Mouse (Mus musculus) hindbrain, embryonic 15.5 days (tissue): ENCODE data around the gene Insm2. TPM values are rescaled to one million over a fixed set of nuclear protein-coding genes. Genes with fewer than 3 reads are reported as not detected.
"Not testable (repeated sequence)": the region's sequence is repeated elsewhere in the genome, so short reads cannot be mapped to it uniquely, and the experiment has no call there.

Experiments used
- ATAC-seq: fragments of 200-750 bp; cut with Nextera tagmentation; 2 replicates; pipeline ENCODE4 v1.8.0; 2017; ENCODE audit warnings: low read depth, moderate number of reproducible peaks, moderate TSS enrichment; ENCODE audit not compliant: low FRiP score
- H3K27ac ChIP-seq: fragments of 300-500 bp; sonication (generic); replicated peaks from 2 replicates; pipeline ENCODE4 v1.5.1; 2015; ENCODE audit warnings: mild to moderate bottlenecking, inconsistent platforms
- H3K27me3 ChIP-seq: fragments of 300-500 bp; sonication (generic); 2 replicates; pipeline ENCODE4 v1.6.1; 2015; ENCODE audit warnings: control low read depth, inconsistent platforms
- H3K36me3 ChIP-seq: fragments of 300-500 bp; sonication (generic); 2 replicates; pipeline ENCODE4 v1.6.1; 2015; ENCODE audit warnings: control low read depth, inconsistent platforms
- H3K4me1 ChIP-seq: fragments of 300-500 bp; sonication (generic); replicated peaks from 2 replicates; pipeline ENCODE4 v1.6.1; 2015; ENCODE audit warnings: control low read depth, inconsistent platforms
- H3K4me2 ChIP-seq: fragments of 300-500 bp; sonication (generic); 2 replicates; pipeline ENCODE4 v1.6.1; 2015; ENCODE audit warnings: moderate library complexity, mild to moderate bottlenecking, inconsistent platforms
- H3K4me3 ChIP-seq: fragments of 300-500 bp; sonication (generic); 2 replicates; pipeline ENCODE4 v1.5.1; 2015; ENCODE audit warnings: mild to moderate bottlenecking, inconsistent platforms
- H3K9ac ChIP-seq: fragments of 300-500 bp; sonication (generic); 2 replicates; pipeline ENCODE4 v1.6.1; 2015; ENCODE audit warnings: inconsistent platforms
- H3K9me3 ChIP-seq: fragments of 300-500 bp; sonication (generic); 2 replicates; pipeline ENCODE4 v1.6.1; 2016; ENCODE audit warnings: control low read depth, inconsistent platforms
- WGBS: fragments of 180-500 bp; shearing (Covaris S2); methylation state at CpG from one replicate; pipeline ENCODE4 v1.1.7; 2015; 5-methylcytosine and 5-hydroxymethylcytosine counted together
- polyA plus RNA-seq: library from polyadenylated mRNA; unstranded; fragments of >200 nt; fragmentation: Nextera tagmentation; extraction: Ambion mirVana; gene quantifications from 2 replicates; pipeline ENCODE4 v1.2.1, GENCODE M21; 2015

Insm2 gene
- polyA plus RNA-seq = 1.8 and 2.5 TPM in 2 replicates

DNA sequence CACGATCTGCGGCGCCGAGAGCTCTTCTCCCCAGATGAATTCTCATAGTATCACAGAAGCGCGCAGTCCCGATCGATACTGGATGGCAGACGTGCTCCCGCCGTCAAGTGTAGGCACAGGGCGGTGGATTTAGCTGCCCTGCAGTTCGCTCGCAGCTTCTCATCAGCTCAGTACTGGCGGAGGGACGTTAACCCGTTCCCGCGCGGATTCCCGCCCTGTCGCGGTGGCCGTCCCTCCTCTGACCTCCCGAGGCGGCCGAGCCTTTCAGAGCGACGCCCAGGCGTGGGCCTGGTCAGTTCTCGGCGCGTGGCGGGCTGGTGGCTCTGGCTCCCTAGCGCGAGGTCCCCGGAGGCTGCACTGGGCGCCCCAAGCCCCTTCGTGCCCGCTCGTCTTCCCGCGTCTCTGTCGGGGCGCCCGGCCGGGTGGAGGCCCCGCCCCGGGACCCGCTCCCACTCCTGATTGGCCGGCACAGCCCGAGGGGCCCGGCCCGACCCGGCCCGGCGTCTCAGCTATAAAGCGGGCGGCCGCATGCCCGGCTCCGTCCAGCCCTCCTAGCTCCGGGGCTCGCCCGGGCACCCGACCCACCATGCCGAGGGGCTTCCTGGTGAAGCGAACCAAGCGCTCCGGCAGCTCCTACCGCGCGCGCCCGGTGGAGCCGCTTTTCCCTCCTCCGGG lies at the start of gene Insm2:
Gene Insm2, plus strand, starts transcription at position 541 of the 675 bp plus-strand sequence.
- peaks cover 63% of the 10 kb centered on the region for H3K27me3 ChIP-seq
- no peaks in the 10 kb centered on the region for H3K9me3 ChIP-seq
- peak; percentile 70 for ATAC-seq
- peak within 1 kb of the TSS; percentile 96 for H3K4me2 ChIP-seq
- no peak within 1 kb of the TSS for H3K27ac ChIP-seq
- peaks cover 3% of the 10 kb centered on the region; the same call in 1 of the 2 replicates for H3K36me3 ChIP-seq
- H3K4me1 ChIP-seq = peaks cover 24% of the 10 kb centered on the region
- H3K4me3 ChIP-seq = peak within 1 kb of the TSS; percentile 53
- under 1% methylated on average over 63 of the region's 77 CpGs for WGBS
- peak within 1 kb of the TSS; percentile 20 for H3K9ac ChIP-seq

DNA sequence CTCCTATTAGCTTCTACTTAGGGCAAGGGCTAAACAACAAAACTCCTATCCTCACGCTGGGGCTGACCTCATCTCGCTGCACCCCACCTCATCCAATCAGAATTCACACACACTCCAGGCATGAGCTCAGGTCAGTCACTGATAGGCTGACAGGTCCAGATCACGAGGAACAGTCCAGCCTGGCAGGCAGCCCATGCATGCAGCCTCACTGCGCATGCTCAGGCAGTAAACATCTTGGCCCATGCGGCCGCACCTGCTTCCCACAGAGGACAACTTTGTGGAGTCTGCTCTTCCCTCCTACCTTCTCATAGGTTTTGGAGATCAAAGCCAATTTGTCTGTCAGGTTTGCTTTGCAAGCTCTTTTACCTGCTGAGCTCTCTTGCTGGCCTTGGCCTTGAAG lies 44.3 kb upstream of the Insm2 start:
- H3K4me2 ChIP-seq, H3K9ac ChIP-seq, H3K36me3 ChIP-seq, H3K9me3 ChIP-seq, H3K27me3 ChIP-seq, ATAC-seq, H3K4me3 ChIP-seq, H3K4me1 ChIP-seq, H3K27ac ChIP-seq: not testable (repeated sequence)
- WGBS = 78% methylated on average over 6 of the region's 6 CpGs

DNA sequence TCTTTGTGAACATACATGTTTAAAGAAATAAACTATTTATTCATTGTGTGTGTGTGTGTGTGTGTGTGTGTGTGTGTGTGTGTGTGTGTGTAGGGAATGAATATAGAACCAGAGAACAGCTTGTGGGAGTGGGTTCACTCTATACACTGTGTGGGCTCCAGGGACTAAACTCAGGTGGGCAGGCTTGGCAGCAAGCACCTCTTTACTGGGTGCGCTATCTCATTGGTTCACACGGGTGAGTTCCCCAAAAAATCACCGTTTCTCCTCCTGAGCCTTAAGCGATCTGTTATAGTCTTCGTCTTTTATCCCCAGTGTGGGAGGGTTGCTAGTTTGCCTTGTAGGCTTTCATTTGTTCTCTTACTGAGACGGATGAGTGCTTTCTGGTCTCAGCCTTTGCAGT lies 41.4 kb upstream of the Insm2 start:
- H3K27ac ChIP-seq = no peak overlapping the region
- no peak overlapping the region for H3K9ac ChIP-seq
- no peaks in the 10 kb centered on the region for H3K4me1 ChIP-seq
- WGBS = 74% methylated on average over 6 of the region's 6 CpGs
- no peak for ATAC-seq
- H3K9me3 ChIP-seq = no peaks in the 10 kb centered on the region
- H3K27me3 ChIP-seq = peaks cover 4% of the 10 kb centered on the region; the same call in 1 of the 2 replicates
- H3K4me3 ChIP-seq = no peak overlapping the region
- H3K36me3 ChIP-seq = no peaks in the 10 kb centered on the region
- no peak overlapping the region for H3K4me2 ChIP-seq

DNA sequence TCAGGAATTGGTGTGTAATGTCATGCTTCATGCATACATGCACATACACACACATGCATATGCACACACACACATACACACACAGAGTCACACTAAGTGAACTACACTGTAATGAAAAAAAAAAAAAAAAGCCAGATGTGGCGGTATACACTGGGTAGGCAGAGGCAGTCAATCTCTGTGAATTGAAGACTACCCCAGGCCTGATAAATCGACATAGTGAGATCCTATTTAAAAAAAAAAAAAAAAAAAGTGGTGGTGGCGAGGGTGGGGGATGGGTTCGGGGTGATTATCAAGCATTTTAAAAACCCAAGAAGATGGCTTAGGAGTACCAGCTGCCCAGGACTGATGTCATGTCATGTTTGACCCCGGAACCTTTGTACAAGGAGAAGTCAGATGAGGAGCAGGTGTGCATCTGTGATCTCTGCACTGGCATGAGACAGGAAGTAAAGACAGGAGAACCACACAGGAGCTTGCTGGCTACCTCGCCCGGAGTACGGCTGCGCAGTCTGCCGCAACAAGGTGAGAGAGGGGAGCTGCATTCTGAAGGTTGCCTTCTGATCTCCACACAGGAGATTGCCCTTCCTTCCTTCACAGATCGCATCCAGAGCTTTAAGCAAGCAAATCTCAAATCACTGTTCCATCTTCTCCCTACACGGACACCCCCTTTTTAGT lies 39.9 kb upstream of the Insm2 start:
- H3K27ac ChIP-seq = no peak overlapping the region
- ATAC-seq = no peak
- H3K4me2 ChIP-seq = no peak overlapping the region
- no peak overlapping the region for H3K4me3 ChIP-seq
- H3K27me3 ChIP-seq = peaks cover 4% of the 10 kb centered on the region; the same call in 1 of the 2 replicates
- no peak overlapping the region for H3K9ac ChIP-seq
- no peaks in the 10 kb centered on the region for H3K36me3 ChIP-seq
- H3K4me1 ChIP-seq = no peaks in the 10 kb centered on the region
- WGBS = 87% methylated on average over 12 of the region's 12 CpGs
- no peaks in the 10 kb centered on the region for H3K9me3 ChIP-seq

DNA sequence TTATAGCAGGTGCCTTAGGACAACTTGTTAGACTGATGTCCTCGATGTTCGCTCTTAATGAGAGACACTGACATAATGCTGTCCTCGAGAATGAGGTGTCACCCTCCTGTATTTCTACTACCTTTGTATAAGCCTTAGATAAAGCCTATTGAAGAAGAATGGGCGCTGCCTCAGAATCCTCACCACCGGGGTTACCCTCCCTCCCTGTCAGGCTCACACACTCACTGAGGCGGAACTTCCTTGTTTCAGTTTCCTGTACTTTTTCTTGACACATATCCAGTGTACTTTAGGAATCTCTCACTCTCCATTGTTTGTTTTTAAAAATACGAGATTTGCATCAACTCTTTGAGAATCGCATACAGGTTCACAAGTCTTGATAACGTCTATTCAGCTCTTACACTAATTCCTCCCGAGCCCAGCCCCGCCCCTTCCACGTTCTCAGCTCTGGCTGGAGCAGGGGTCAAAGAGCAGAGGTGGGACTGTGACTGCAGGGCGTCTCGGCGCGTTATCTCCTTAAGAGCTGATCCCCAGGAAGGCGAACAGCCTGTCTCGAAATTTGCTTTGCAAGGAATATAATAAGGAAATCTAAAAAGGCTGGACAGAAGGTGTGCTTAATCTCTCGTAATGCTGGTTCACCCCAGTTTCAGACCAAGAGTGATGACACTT lies 39.1 kb upstream of the Insm2 start:
- no peak overlapping the region for H3K9ac ChIP-seq
- no peak for ATAC-seq
- H3K9me3 ChIP-seq = no peaks in the 10 kb centered on the region
- no peaks in the 10 kb centered on the region for H3K4me1 ChIP-seq
- H3K27ac ChIP-seq = no peak overlapping the region
- peak overlapping the region; percentile 55 for H3K4me2 ChIP-seq
- H3K4me3 ChIP-seq = peak overlapping the region; percentile 28
- peaks cover 4% of the 10 kb centered on the region; the same call in 1 of the 2 replicates for H3K27me3 ChIP-seq
- 11% methylated on average over 19 of the region's 19 CpGs for WGBS
- no peaks in the 10 kb centered on the region for H3K36me3 ChIP-seq

DNA sequence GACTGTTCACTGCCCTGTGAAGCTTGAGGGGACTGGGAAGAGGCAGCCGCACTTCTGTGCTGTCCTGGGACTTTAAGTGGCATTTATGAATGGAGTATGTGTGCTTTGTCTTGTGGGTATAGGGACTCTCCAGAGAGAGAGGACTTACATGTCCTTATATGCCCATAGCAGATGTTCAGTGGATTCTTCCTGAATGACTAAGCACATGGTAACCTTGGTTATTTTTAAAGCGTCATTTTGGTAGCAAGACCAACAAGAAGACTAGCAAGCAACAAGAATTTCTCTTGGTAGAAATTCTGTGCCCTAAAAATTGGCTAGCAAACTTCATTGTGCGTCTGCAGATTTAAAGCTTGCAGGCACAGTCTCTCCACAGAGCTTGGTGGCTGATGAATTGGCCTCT lies 35.5 kb upstream of the Insm2 start:
- Histone ChIP-seq H3K27ac (no peak overlapping the region), H3K36me3 (no peaks in the 10 kb centered on the region), H3K4me1 (no peaks in the 10 kb centered on the region), H3K9ac (no peak overlapping the region), H3K4me2 (no peak overlapping the region), H3K9me3 (no peaks in the 10 kb centered on the region), H3K27me3 (peaks cover 4% of the 10 kb centered on the region; the same call in 1 of the 2 replicates), H3K4me3 (no peak overlapping the region)
- 91% methylated on average over 3 of the region's 3 CpGs for WGBS
- no peak for ATAC-seq

DNA sequence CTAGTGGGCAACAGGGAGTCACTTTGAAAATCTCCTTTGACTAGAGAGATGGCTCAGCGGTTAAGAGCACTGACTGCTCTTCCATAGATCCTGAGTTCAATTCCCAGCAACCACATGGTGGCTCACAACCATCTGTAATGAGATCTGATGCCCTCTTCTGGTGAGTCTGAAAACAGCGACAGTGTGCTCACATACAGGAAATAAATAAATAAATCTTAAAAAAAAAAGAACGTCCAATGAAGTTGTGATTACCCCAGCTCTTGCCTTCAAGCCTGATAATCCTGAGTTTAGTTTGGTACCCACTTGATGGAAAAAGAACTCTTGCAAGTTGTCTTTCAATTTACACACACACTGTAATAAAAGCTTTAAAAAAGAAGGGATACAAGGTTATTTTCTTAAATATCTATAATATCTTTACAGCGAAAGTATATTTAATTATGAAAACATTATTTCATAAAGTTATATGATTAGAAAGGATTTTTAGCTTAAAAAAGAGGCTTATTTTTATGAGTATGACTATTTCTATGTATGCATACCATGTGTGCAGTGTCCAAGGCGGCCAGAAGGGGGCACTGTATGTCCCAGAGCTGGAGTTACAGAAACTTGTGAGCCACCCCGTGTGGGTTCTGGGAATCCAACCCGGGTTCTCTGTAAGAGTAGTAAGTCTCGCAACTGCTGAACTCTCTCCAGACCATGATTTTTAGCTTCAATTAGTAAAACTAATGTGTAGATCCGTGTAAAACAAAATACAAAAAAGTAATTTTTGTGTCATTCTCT lies 34.9 kb upstream of the Insm2 start:
- H3K27ac ChIP-seq = no peak overlapping the region
- no peaks in the 10 kb centered on the region for H3K9me3 ChIP-seq
- no peak for ATAC-seq
- 88% methylated on average over 9 of the region's 9 CpGs for WGBS
- no peak overlapping the region for H3K4me2 ChIP-seq
- H3K4me3 ChIP-seq = no peak overlapping the region
- H3K36me3 ChIP-seq = no peaks in the 10 kb centered on the region
- no peaks in the 10 kb centered on the region for H3K4me1 ChIP-seq
- H3K27me3 ChIP-seq = peaks cover 3% of the 10 kb centered on the region; the same call in 1 of the 2 replicates
- no peak overlapping the region for H3K9ac ChIP-seq

DNA sequence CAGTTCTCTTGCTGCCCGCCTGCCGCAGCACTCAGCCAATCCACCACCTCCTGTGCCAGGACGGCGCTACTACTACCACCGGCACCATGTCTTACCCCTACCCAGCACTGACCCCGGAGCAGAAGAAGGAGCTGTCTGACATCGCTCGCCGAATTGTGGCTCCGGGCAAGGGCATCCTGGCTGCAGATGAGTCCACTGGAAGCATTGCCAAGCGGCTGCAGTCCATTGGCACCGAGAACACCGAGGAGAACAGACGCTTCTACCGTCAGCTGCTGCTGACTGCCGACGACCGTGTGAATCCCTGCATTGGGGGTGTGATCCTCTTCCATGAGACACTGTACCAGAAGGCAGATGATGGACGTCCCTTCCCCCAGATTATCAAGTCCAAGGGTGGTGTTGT lies 34.0 kb upstream of the Insm2 start, which contains the start of gene Aldoart2:
Gene Aldoart2, plus strand, starts transcription at position 34 of the 400 bp plus-strand sequence.
- no peaks in the 10 kb centered on the region for H3K4me1 ChIP-seq
- H3K9ac ChIP-seq = no peak within 1 kb of the TSS
- H3K4me2 ChIP-seq = no peak within 1 kb of the TSS
- H3K27me3 ChIP-seq = no peaks in the 10 kb centered on the region
- no peak for ATAC-seq
- WGBS = 95% methylated on average over 19 of the region's 19 CpGs
- H3K4me3 ChIP-seq = no peak within 1 kb of the TSS
- no peaks in the 10 kb centered on the region for H3K9me3 ChIP-seq
- H3K27ac ChIP-seq = no peak within 1 kb of the TSS
- no peaks in the 10 kb centered on the region for H3K36me3 ChIP-seq

DNA sequence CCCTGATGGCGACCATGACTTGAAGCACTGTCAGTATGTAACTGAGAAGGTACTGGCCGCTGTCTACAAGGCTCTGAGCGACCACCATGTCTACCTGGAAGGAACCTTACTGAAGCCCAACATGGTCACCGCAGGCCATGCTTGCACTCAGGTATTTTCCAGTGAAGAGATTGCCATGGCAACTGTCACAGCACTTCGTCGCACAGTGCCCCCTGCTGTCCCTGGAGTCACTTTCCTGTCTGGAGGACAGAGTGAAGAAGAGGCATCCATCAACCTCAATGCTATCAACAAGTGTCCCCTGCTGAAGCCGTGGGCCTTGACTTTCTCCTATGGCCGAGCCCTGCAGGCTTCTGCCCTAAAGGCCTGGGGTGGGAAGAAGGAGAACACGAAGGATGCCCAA lies 33.4 kb upstream of the Insm2 start:
- Histone ChIP-seq H3K9me3 (no peaks in the 10 kb centered on the region), H3K27me3 (no peaks in the 10 kb centered on the region), H3K9ac (no peak overlapping the region), H3K4me3 (no peak overlapping the region), H3K36me3 (no peaks in the 10 kb centered on the region), H3K27ac (no peak overlapping the region), H3K4me2 (no peak overlapping the region), H3K4me1 (no peaks in the 10 kb centered on the region)
- ATAC-seq = no peak
- WGBS = 82% methylated on average over 9 of the region's 9 CpGs

DNA sequence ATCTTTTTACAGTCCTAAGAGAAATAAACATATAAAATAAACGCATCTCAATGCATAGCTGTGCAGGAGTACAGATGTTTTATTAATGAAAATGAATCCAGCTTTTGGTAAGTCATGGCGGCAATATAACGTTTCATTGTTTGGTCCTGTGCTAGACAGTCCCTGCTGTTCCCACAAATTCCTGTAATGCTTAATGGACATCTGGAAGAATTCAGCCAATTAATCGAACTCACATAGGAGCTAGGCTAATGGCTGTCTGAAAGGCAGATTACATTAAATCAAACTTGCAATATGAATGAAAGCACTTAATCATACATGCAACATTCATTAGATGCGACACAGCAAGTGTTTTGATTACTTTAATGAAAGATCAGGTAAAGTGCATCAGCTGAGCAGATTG lies 32.4 kb upstream of the Insm2 start:
- no peaks in the 10 kb centered on the region for H3K36me3 ChIP-seq
- H3K4me1 ChIP-seq = no peaks in the 10 kb centered on the region
- H3K4me2 ChIP-seq = no peak overlapping the region
- ATAC-seq = no peak
- no peak overlapping the region for H3K9ac ChIP-seq
- no peaks in the 10 kb centered on the region for H3K27me3 ChIP-seq
- no peak overlapping the region for H3K27ac ChIP-seq
- 71% methylated on average over 5 of the region's 5 CpGs for WGBS
- no peak overlapping the region for H3K4me3 ChIP-seq
- no peaks in the 10 kb centered on the region for H3K9me3 ChIP-seq

DNA sequence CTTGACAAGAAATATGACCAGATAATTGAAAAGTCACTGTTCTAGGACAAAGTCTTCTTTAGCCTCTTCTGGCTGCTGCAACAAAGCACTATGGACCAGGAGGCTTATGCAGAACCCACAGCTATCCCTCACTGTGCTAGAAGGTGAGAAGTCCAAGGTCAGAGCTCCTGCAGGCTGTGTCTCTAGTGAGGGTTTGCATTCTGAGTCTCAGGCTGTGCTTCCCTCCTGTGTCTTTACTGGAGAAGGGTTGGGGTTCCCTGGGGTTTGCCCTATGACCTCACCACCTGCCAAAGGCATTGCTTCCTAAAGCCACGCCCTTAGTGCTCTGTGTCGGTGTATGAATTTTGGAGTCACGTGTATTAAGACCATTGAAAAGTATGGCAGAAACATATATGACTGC lies 30.8 kb upstream of the Insm2 start:
- no peak overlapping the region for H3K4me2 ChIP-seq
- H3K36me3 ChIP-seq = no peaks in the 10 kb centered on the region
- H3K27ac ChIP-seq = no peak overlapping the region
- H3K27me3 ChIP-seq = no peaks in the 10 kb centered on the region
- no peaks in the 10 kb centered on the region for H3K4me1 ChIP-seq
- H3K4me3 ChIP-seq = no peak overlapping the region
- H3K9ac ChIP-seq = no peak overlapping the region
- no peak for ATAC-seq
- WGBS = 74% methylated on average over 3 of the region's 3 CpGs
- H3K9me3 ChIP-seq = no peaks in the 10 kb centered on the region
